Mouse (Mus musculus) ES-E14 (cell line): ENCODE data around the gene Hes5. TPM values are rescaled to one million over a fixed set of nuclear protein-coding genes. Genes with fewer than 3 reads are reported as not detected.

Experiments used
- DNase-seq: peaks from one replicate; pipeline ENCODE4 v3.0.0-alpha.2; 2013; ENCODE audit warnings: low read depth, low spot score
- H3K27ac ChIP-seq: 2 replicates; pipeline ENCODE4 v1.5.1; 2012; ENCODE audit warnings: low read depth, mild to moderate bottlenecking, low read length, moderate library complexity, mixed read lengths; ENCODE audit not compliant: poor library complexity, insufficient read depth, severe bottlenecking
- H3K36me3 ChIP-seq: 2 replicates; pipeline ENCODE4 v1.6.1; 2012; ENCODE audit warnings: mild to moderate bottlenecking, low read length, moderate library complexity, mixed read lengths; ENCODE audit not compliant: control insufficient read depth, poor library complexity, insufficient read depth, severe bottlenecking
- H3K4me1 ChIP-seq, 2 experiments: fragments of 150-350 bp in 1 of 2; sonication (generic) in 1 of 2; 2 replicates each; pipeline ENCODE4 v1.6.1; 2012; ENCODE audit warnings: low read length in 2 of 2, mild to moderate bottlenecking in 1 of 2, mixed read lengths in 1 of 2; ENCODE audit not compliant: control insufficient read depth in 2 of 2, insufficient read depth in 2 of 2, poor library complexity in 1 of 2
- H3K4me3 ChIP-seq, 2 experiments: fragments of 150-350 bp in 1 of 2; sonication (generic) in 1 of 2; 2 replicates each; pipeline ENCODE4 v1.5.1; 2012; ENCODE audit warnings: low read length in 2 of 2, low read depth in 1 of 2, mild to moderate bottlenecking in 1 of 2, mixed read lengths in 1 of 2; ENCODE audit not compliant: insufficient read depth in 1 of 2, poor library complexity in 1 of 2, severe bottlenecking in 1 of 2
- H3K9ac ChIP-seq: 2 replicates; pipeline ENCODE4 v1.6.1; 2012; ENCODE audit warnings: low read depth, mild to moderate bottlenecking, low read length, mixed read lengths; ENCODE audit not compliant: poor library complexity, insufficient read depth, severe bottlenecking
- H3K9me3 ChIP-seq: fragments of 150-350 bp; sonication (generic); 2 replicates; pipeline ENCODE4 v1.6.1; 2012; ENCODE audit warnings: low read depth, mild to moderate bottlenecking, low read length; ENCODE audit not compliant: control insufficient read depth, insufficient read depth
- CHD2 ChIP-seq: IDR thresholded peaks from 2 replicates; pipeline ENCODE4 v1.6.1; 2014; ENCODE audit warnings: mild to moderate bottlenecking, low read depth, low read length, inconsistent platforms
- HCFC1 ChIP-seq: IDR thresholded peaks from 2 replicates; pipeline ENCODE4 v1.6.1; 2012; ENCODE audit warnings: low read length, inconsistent platforms, borderline replicate concordance; ENCODE audit not compliant: insufficient read depth
- MAFK ChIP-seq: IDR thresholded peaks from 2 replicates; pipeline ENCODE4 v1.6.1; 2014; ENCODE audit warnings: mild to moderate bottlenecking, low read depth, low read length, inconsistent platforms; ENCODE audit not compliant: insufficient read depth
- ZC3H11A ChIP-seq: IDR thresholded peaks from 2 replicates; pipeline ENCODE4 v1.6.1; 2012; ENCODE audit warnings: low read depth, mild to moderate bottlenecking, inconsistent platforms, low read length, borderline replicate concordance
- ZNF384 ChIP-seq: IDR thresholded peaks from 2 replicates; pipeline ENCODE4 v1.6.1; 2012; ENCODE audit warnings: low read depth, low read length, inconsistent platforms
- in situ Hi-C, 2 experiments: fragments of 600-800 bp; cut with MboI; formaldehyde crosslinking; loops; one replicate each; pipeline ENCODE4 v1.15.1; 2025; ENCODE audit warnings: low sequenced_read_pairs in 2 of 2, inconsistent platforms in 1 of 2; ENCODE audit not compliant: unreplicated experiment in 2 of 2
- total RNA-seq: library from RNA; depleted of rRNA; stranded (reverse); fragments of 300-350 nt; gene quantifications from 2 replicates; pipeline ENCODE4 v1.2.3, GENCODE M21; 2012; rRNA removed

Hes5 gene
- total RNA-seq, 1 experiment, result 0.18 TPM

GRCm38 (mm10) chr4:155011312-155012025 lies 50.7 kb downstream of the Hes5 start:
- Histone ChIP-seq H3K27ac (no peak overlapping the region), H3K9me3 (no peaks in the 10 kb centered on the region)

More at GRCm38 (mm10) chr4:155011312-155012025, 50.7 kb downstream of the Hes5 start:
- Histone ChIP-seq H3K4me1 (no peaks in the 10 kb centered on the region), H3K4me3 (no peak overlapping the region), H3K9ac (no peak overlapping the region), H3K36me3 (no peaks in the 10 kb centered on the region)
- DNase-seq, result no peak
- TF ChIP-seq CHD2 (no peak), HCFC1 (no peak), ZC3H11A (no peak), MAFK (no peak), ZNF384 (no peak)
- in situ Hi-C loops, result no loop called here

Other genes starting within 250 kb of the Hes5 start
- 0.22 and 0.26 TPM in 2 replicates for gene Ttc34, start 123.5 kb upstream of the Hes5 start, total RNA-seq
- 2.4 and 3.1 TPM in 2 replicates for gene Mmel1, start 91.3 kb upstream of the Hes5 start, total RNA-seq
- 13.4 and 15.7 TPM in 2 replicates for gene Fam213b, start 61.8 kb upstream of the Hes5 start, total RNA-seq
- 0.53 and 0.85 TPM in 2 replicates for gene Tnfrsf14, start 32.4 kb upstream of the Hes5 start, total RNA-seq
- 29.3 and 50.1 TPM in 2 replicates for gene Pank4, start 3.2 kb downstream of the Hes5 start, total RNA-seq
- 0.94 and 2.5 TPM in 2 replicates for gene Plch2, start 95.9 kb downstream of the Hes5 start, total RNA-seq
- 38.6 and 61.3 TPM in 2 replicates for gene Pex10, start 106.1 kb downstream of the Hes5 start, total RNA-seq
- 161 and 162 TPM in 2 replicates for gene Rer1, start 125.5 kb downstream of the Hes5 start, total RNA-seq
- gene Morn1, start 125.7 kb downstream of the Hes5 start, total RNA-seq, result 3.4 and 3.9 TPM in 2 replicates